Mouse (Mus musculus) CD4-positive helper T cell, adult 2 months (primary cell): ENCODE measurements around the gene Scaf4.

ENCODE experiments used
- DNase-seq: peaks from one replicate; pipeline ENCODE4 v3.0.0-alpha.2; 2012; ENCODE audit warnings: low read depth, missing footprints, low spot score

Gene Scaf4

GRCm38 (mm10) chr16:90283905-90284891, at the start of gene Scaf4:
Gene Scaf4, minus strand, starts transcription at chr16:90284503.
- DNase-seq = peak; percentile 94

GRCm38 (mm10) chr16:90332553-90332952, 48.2 kb upstream of the Scaf4 start:
- DNase-seq = no peak

- peak; percentile 57 for DNase-seq
Measured at GRCm38 (mm10) chr16:90330979-90331378, 46.7 kb upstream of the Scaf4 start.

- no peak for DNase-seq
Measured at GRCm38 (mm10) chr16:90329511-90329910, 45.2 kb upstream of the Scaf4 start.

GRCm38 (mm10) chr16:90322850-90323528, 38.7 kb upstream of the Scaf4 start:
- peak; percentile 76 for DNase-seq

GRCm38 (mm10) chr16:90319321-90319720, 35.0 kb upstream of the Scaf4 start:
- DNase-seq = no peak

GRCm38 (mm10) chr16:90318372-90318926, 34.1 kb upstream of the Scaf4 start:
- no peak for DNase-seq

- no peak for DNase-seq
Measured at GRCm38 (mm10) chr16:90317777-90318176, 33.5 kb upstream of the Scaf4 start.

- no peak for DNase-seq
Measured at GRCm38 (mm10) chr16:90315881-90316280, 31.6 kb upstream of the Scaf4 start.

- DNase-seq = no peak
Measured at GRCm38 (mm10) chr16:90312449-90313082, 28.3 kb upstream of the Scaf4 start.

- DNase-seq = no peak
Measured at GRCm38 (mm10) chr16:90310488-90311135, 26.3 kb upstream of the Scaf4 start.

- no peak for DNase-seq
Measured at GRCm38 (mm10) chr16:90309784-90310183, 25.5 kb upstream of the Scaf4 start.

- DNase-seq = no peak
Measured at GRCm38 (mm10) chr16:90303988-90304299, 19.6 kb upstream of the Scaf4 start.

- DNase-seq = no peak
Measured at GRCm38 (mm10) chr16:90303286-90303987, 19.1 kb upstream of the Scaf4 start.

- no peak for DNase-seq
Measured at GRCm38 (mm10) chr16:90301706-90302105, 17.4 kb upstream of the Scaf4 start.

GRCm38 (mm10) chr16:90300896-90301295, 16.6 kb upstream of the Scaf4 start:
- DNase-seq = no peak

GRCm38 (mm10) chr16:90299591-90299990, 15.3 kb upstream of the Scaf4 start:
- DNase-seq = no peak

- DNase-seq = no peak
Measured at GRCm38 (mm10) chr16:90298426-90299300, 14.4 kb upstream of the Scaf4 start.

- no peak for DNase-seq
Measured at GRCm38 (mm10) chr16:90297479-90298425, 13.4 kb upstream of the Scaf4 start.
